Mouse (Mus musculus) bone marrow, adult 2 months (tissue): Measurements from ENCODE around the gene Clstn1.

Experiments
- CTCF ChIP-seq: fragments of 200-500 bp; IDR thresholded peaks from 2 replicates; pipeline ENCODE4 v1.5.1; 2011; ENCODE audit warnings: low read length, control low read depth; ENCODE audit not compliant: control insufficient read depth, insufficient read depth
- POLR2A ChIP-seq: fragments of 200-500 bp; IDR thresholded peaks from 2 replicates; pipeline ENCODE4 v1.6.1; 2011; ENCODE audit warnings: low read depth, mild to moderate bottlenecking, control low read depth, low read length, borderline replicate concordance; ENCODE audit not compliant: control insufficient read depth

DNA sequence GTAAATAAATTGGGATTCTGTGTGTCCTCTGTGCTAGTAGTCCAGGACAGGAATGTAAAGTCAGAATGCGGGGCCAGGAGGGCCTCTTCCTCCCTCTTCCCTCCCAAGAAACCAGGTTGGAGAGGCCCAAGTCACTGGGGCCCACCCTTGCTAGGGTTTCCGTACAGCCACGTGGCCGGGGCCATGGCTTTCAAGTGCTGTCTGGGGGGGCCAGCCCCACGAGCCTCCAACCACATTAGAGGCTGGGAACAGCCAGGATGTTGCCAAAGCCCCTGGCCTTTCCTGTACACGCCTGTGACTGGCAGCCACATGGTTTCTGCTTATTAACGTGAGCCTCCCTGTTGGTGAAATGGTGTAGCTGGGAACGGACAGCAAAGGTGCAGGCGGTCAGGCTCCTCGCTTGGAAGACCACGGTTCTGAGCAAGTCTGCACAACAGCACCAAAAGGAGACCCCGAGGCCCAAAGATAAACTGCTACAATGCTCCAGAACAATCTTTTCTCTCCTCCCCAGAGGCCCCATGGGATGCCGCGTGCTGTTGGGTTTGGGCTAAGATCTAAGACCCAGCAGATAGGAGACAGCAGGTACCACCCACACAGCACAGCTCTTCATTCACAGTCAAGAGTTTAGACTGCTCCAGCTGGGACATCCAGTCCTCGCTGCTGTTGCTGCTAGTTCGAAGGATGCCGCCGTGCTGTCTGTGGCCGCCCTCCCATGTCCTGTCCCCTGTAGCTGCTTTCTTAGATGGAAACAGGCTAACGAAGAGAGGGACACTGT lies 62.0 kb downstream of the Clstn1 start:
- TF ChIP-seq POLR2A (no peak), CTCF (no peak)
